Mouse (Mus musculus) brain, embryonic 14.5 days (tissue): Measurements from ENCODE around the gene Chrdl2.

Experiments used
- CTCF ChIP-seq: fragments of 200-500 bp; IDR thresholded peaks from 2 replicates; pipeline ENCODE4 v1.5.1; 2012; ENCODE audit warnings: inconsistent platforms, mild to moderate bottlenecking, moderate library complexity, borderline replicate concordance; ENCODE audit not compliant: insufficient read depth, insufficient read length; ENCODE audit errors: extremely low read depth
- POLR2A ChIP-seq: fragments of 200-500 bp; IDR thresholded peaks from 2 replicates; pipeline ENCODE4 v1.6.1; 2012; ENCODE audit warnings: mild to moderate bottlenecking, inconsistent platforms, borderline replicate concordance; ENCODE audit not compliant: poor library complexity, insufficient read depth, insufficient read length, severe bottlenecking; ENCODE audit errors: extremely low read depth

DNA sequence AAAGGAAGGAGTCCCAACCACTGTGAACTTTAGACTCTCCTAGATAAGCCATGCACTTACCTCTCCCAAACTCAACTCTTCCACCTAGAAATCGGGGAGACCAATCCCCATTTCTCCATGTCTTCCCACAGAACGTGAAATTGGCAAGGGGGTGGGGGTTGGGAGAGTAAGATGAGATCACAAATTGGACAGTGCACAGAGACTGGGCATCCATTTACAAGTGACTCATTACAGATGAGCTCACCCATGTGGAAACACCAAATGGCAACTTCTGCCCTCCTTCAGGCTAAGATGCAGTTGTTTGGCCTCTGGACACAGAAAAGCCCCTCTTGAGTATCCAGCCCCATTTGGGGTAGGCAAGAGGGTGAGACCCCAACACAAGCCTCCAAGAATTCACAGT, 40.5 kb downstream of the Chrdl2 start:
- no peak for TF ChIP-seq CTCF
- TF ChIP-seq POLR2A, result no peak
